Mouse (Mus musculus): ENCODE measurements around the gene Foxj1.
A peak's percentile ranks its signal among the peaks of the same experiment; 100 is the strongest.

The Foxj1 gene

GRCm38 (mm10) chr11:116298221-116298620 lies 37.0 kb downstream of the Foxj1 start:
- no peak for DNase-seq

GRCm38 (mm10) chr11:116297017-116297416 lies 38.2 kb downstream of the Foxj1 start:
- DNase-seq, result no peak

DNA sequence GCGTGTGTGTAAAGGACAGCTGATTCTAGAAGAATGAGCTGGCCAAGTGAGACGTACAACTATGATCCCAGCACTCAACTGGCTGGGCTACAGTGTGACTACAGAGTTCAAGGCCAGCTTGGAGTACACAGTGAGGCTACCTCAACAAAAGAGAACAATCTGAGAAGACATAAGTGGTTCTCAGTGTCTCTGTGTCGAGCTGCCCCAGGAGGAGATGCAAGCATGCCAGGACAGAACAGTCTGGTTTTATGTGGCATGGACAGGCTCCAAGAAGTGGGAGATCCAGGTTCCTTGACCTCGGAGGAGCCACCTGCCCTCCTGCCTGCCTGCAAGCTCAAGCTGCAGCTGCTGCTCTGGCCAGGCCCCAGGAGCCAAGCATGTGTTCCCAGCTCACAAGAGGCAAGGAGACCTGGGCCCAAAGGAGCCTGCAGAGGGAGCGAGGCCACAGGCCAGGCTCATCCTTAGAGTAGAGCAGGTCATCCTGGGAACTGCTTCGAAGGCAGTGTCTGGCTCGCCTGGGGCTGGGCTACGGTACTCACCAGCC lies 38.9 kb downstream of the Foxj1 start:
- no peak for DNase-seq

DNA sequence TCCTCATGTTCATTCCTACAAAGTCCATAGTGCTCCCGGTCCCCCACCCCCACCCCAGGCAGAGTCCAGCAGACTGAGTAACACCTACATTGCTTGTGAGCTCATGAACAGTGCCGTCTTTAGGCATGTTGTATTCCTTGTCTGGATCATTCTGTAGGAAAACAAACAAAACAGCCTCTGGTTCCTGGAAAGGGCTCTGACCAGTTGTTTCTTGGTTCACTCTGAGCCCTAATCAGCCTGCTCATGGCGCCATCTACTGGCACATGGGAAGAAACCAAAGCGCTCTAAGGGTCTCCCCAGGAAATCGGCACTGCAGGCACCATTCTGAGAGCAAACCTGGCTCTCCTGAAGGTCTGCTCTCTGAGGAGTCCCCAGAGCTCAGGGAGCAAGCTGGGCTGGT lies 40.9 kb downstream of the Foxj1 start:
- peak; percentile 73 for DNase-seq

DNA sequence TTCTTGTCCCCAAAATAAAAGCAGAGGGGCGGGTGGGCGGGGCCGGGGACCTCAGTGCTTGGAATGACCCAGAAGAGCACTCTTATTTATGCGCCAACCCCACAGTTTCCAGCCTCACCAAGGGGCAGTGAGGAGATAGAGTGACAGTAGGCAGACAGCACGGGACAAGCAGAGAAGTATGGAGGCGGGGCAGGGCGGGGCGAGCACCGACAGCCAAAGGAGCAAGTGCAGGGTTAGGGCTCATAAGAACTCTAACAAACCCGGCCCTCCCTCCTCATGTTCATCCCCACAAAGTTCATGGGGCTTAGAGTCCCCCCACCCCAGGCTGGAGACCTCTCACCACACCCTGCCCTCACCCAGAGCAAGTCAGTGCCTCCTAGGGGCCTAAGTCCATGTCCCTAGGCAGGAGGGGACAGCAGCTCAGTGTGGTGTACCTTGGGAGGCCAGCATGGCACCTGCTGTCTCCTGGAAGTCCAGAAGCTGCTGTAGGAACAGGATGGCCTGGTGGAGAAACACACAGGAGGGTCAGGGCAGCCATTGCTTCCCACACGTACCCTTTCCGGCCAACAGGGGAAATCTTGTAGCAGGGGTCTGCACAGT lies 41.6 kb downstream of the Foxj1 start:
- no peak for DNase-seq

- no peak for DNase-seq
These were observed 42.8 kb downstream of the Foxj1 start for GRCm38 (mm10) chr11:116292401-116292800.

GRCm38 (mm10) chr11:116290556-116290955 lies 44.6 kb downstream of the Foxj1 start:
- peak; percentile 24 for DNase-seq

GRCm38 (mm10) chr11:116287351-116287750 lies 47.8 kb downstream of the Foxj1 start:
- peak; percentile 52 for DNase-seq

DNA sequence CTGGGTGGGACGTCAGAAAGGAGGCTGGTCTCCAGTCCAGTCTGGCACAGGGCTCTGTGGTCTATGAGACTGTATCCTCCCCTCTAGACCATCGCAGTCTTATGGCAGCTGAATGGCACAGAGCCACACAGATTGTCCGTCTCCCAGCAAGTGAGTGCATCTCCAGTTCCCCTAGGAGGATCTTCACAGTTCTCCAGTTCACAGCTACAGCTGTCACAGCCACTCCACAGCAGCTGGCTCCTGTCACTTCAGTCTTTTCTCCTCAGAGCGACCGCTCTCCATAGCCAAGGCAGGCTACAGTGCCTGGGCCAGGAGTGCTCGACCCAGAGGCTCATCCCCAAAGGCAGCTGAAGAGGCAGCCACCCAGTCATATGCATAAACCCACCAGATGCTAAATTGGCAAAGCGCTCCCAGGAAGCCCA lies 49.4 kb downstream of the Foxj1 start:
- peak; percentile 70 for DNase-seq

DNA sequence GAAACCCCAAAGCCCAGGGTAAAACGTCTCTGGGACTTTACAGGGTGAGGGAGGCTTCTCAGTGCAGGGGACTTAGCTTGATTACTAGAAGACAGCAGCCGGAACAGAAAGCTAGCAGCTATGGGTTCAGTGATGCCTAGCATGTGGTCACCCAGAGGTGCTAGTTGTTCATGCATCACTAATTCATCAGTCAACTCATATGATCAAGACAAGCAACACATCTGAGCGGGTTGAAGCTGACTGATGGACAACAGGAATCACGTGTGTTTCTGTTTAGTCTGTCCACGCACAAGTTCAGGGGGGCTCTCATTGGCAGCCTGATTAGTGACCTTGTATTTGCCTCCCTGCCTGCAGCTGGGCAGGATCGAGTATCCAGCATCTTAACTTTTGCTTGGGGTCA lies 51.2 kb downstream of the Foxj1 start:
- no peak for DNase-seq

GRCm38 (mm10) chr11:116282912-116283521 lies 52.2 kb downstream of the Foxj1 start:
- no peak for DNase-seq

- DNase-seq, result no peak
These were observed 53.1 kb downstream of the Foxj1 start for GRCm38 (mm10) chr11:116282089-116282488.

GRCm38 (mm10) chr11:116281671-116282070 lies 53.5 kb downstream of the Foxj1 start:
- DNase-seq, result no peak

GRCm38 (mm10) chr11:116280751-116281663 lies 54.2 kb downstream of the Foxj1 start, which contains the start of gene Galr2:
Gene Galr2 (plus strand): TSS chr11:116280939.
- DNase-seq, result no peak

Data from lung, postnatal 10 days (tissue).